Mouse (Mus musculus) CH12.LX (cell line): ENCODE results near the gene Tigit.

Source experiments
- CTCF ChIP-seq, 2 experiments: IDR thresholded peaks in 1 of 2; conservative IDR thresholded peaks in 1 of 2; 2 replicates each; pipeline ENCODE4 v1.5.1; 2011 to 2012; ENCODE audit warnings: low read depth in 2 of 2, low read length in 2 of 2, improper control_type of control experiment in 1 of 2, inconsistent platforms in 1 of 2, mild to moderate bottlenecking in 1 of 2, moderate library complexity in 1 of 2
- MAX ChIP-seq: IDR thresholded peaks from 2 replicates; pipeline ENCODE4 v1.6.1; 2011; ENCODE audit warnings: low read length, improper control_type of control experiment
- MAZ ChIP-seq: IDR thresholded peaks from 2 replicates; pipeline ENCODE4 v1.6.1; 2012; ENCODE audit warnings: low read depth, mild to moderate bottlenecking, inconsistent platforms, low read length, improper control_type of control experiment, moderate library complexity
- MXI1 ChIP-seq: IDR thresholded peaks from 2 replicates; pipeline ENCODE4 v1.6.1; 2011; ENCODE audit warnings: mild to moderate bottlenecking, low read depth, low read length, improper control_type of control experiment
- POLR2A ChIP-seq: IDR thresholded peaks from 2 replicates; pipeline ENCODE4 v1.6.1; 2011; ENCODE audit warnings: low read depth, mild to moderate bottlenecking, improper control_type of control experiment, low read length
- POLR2AphosphoS2 ChIP-seq: IDR thresholded peaks from 2 replicates; pipeline ENCODE4 v1.6.1; 2011; ENCODE audit warnings: low read depth, low read length, improper control_type of control experiment
- ZNF384 ChIP-seq: IDR thresholded peaks from 2 replicates; pipeline ENCODE4 v1.6.1; 2012; ENCODE audit warnings: low read depth, low read length, improper control_type of control experiment, inconsistent platforms

- peak; percentile 80; the same call in 1 of the 2 replicates for TF ChIP-seq POLR2AphosphoS2
- TF ChIP-seq CTCF (conservative IDR thresholded peaks at IDR 0.05 in 1 of 2, IDR thresholded peaks at IDR 0.05 in 1 of 2; ENCODE audit: low read depth in 2 of 2, low read length in 2 of 2): no peak
- TF ChIP-seq POLR2A: no peak
- TF ChIP-seq ZNF384: no peak
- TF ChIP-seq MAZ: no peak
- TF ChIP-seq MAX: no peak
- no peak for TF ChIP-seq MXI1
These were observed 32.2 kb downstream of the Tigit start for GRCm38 (mm10) chr16:43631758-43632157.
